Mouse (Mus musculus) A20 (cell line): ENCODE results near the gene Gm45717.
"Not testable (repeated sequence)": the region's sequence is repeated elsewhere in the genome, so short reads cannot be mapped to it uniquely, and the experiment has no call there.

Source experiments
- DNase-seq: peaks from one replicate; pipeline ENCODE4 v3.0.0-alpha.2; 2011; ENCODE audit warnings: low read depth, low spot score

Gene Gm45717

GRCm38 (mm10) chr7:140968710-140969109 is 13.0 kb upstream of the Gm45717 start:
- DNase-seq, result not testable (repeated sequence)

GRCm38 (mm10) chr7:140967862-140968591 is 12.3 kb upstream of the Gm45717 start:
- no peak for DNase-seq

GRCm38 (mm10) chr7:140966921-140967320 is 11.2 kb upstream of the Gm45717 start, which contains the start of gene Ifitm1:
TSS of gene Ifitm1 (plus strand) at chr7:140967221.
- no peak for DNase-seq

- DNase-seq, result no peak
Measured at GRCm38 (mm10) chr7:140962733-140963132, 7.0 kb upstream of the Gm45717 start.

GRCm38 (mm10) chr7:140961416-140961815 is 5.7 kb upstream of the Gm45717 start:
- DNase-seq, result no peak

GRCm38 (mm10) chr7:140960026-140960425 is 4.3 kb upstream of the Gm45717 start:
- DNase-seq, result no peak

GRCm38 (mm10) chr7:140959181-140959901 is 3.6 kb upstream of the Gm45717 start:
- peak; percentile 70 for DNase-seq

- DNase-seq, result no peak
Measured at GRCm38 (mm10) chr7:140956556-140956869, 776 bp upstream of the Gm45717 start.

- no peak for DNase-seq
Measured at GRCm38 (mm10) chr7:140955342-140955741, 395 bp downstream of the Gm45717 start.

GRCm38 (mm10) chr7:140954733-140955071 is 1.0 kb downstream of the Gm45717 start:
- DNase-seq, result no peak

GRCm38 (mm10) chr7:140953800-140954732 is 1.7 kb downstream of the Gm45717 start:
- peak; percentile 79 for DNase-seq

- no peak for DNase-seq
Measured at GRCm38 (mm10) chr7:140953133-140953532, 2.6 kb downstream of the Gm45717 start.

- DNase-seq, result no peak
Measured at GRCm38 (mm10) chr7:140952441-140952840, 3.3 kb downstream of the Gm45717 start.

- no peak for DNase-seq
Measured at GRCm38 (mm10) chr7:140951765-140952164, 4.0 kb downstream of the Gm45717 start.

GRCm38 (mm10) chr7:140951051-140951450 is 4.7 kb downstream of the Gm45717 start:
- no peak for DNase-seq

GRCm38 (mm10) chr7:140949824-140950530 is 5.8 kb downstream of the Gm45717 start, which contains the start of gene Ifitm5:
TSS of gene Ifitm5 (minus strand) at chr7:140950291.
- DNase-seq, result no peak

GRCm38 (mm10) chr7:140949255-140949654 is 6.5 kb downstream of the Gm45717 start:
- DNase-seq, result no peak

- no peak for DNase-seq
Measured at GRCm38 (mm10) chr7:140948161-140948560, 7.6 kb downstream of the Gm45717 start.

GRCm38 (mm10) chr7:140946980-140947379 is 8.8 kb downstream of the Gm45717 start:
- DNase-seq, result no peak

- DNase-seq, result no peak
Measured at GRCm38 (mm10) chr7:140946311-140946710, 9.4 kb downstream of the Gm45717 start.

- DNase-seq, result no peak
Measured at GRCm38 (mm10) chr7:140945247-140945646, 10.5 kb downstream of the Gm45717 start.
